Mouse (Mus musculus) lung, embryonic 16.5 days (tissue): ENCODE data around the gene Atp1b3. TPM values are rescaled to one million over a fixed set of nuclear protein-coding genes. Genes with fewer than 3 reads are reported as not detected.
A peak's percentile ranks its signal among the peaks of the same experiment; 100 is the strongest.

Source experiments
- ATAC-seq: fragments of 200-750 bp; cut with Nextera tagmentation; 2 replicates; pipeline ENCODE4 v1.8.0; 2017; ENCODE audit warnings: low read depth, mild to moderate bottlenecking, moderate library complexity
- H3K27ac ChIP-seq: fragments of 300-500 bp; sonication (generic); 2 replicates; pipeline ENCODE4 v1.5.1; 2014; ENCODE audit warnings: mild to moderate bottlenecking, control low read depth, low read length
- H3K27me3 ChIP-seq: fragments of 300-500 bp; sonication (generic); 2 replicates; pipeline ENCODE4 v1.6.1; 2014; ENCODE audit warnings: low read depth, low read length, mixed read lengths; ENCODE audit not compliant: control insufficient read depth, insufficient read depth
- H3K36me3 ChIP-seq: fragments of 300-500 bp; sonication (generic); 2 replicates; pipeline ENCODE4 v1.6.1; 2014; ENCODE audit warnings: low read length; ENCODE audit not compliant: control insufficient read depth, insufficient read depth
- H3K4me1 ChIP-seq: fragments of 300-500 bp; sonication (generic); replicated peaks from 2 replicates; pipeline ENCODE4 v1.6.1; 2014; ENCODE audit warnings: low read length, mixed read lengths; ENCODE audit not compliant: control insufficient read depth, insufficient read depth
- H3K4me2 ChIP-seq: fragments of 300-500 bp; sonication (generic); 2 replicates; pipeline ENCODE4 v1.6.1; 2014; ENCODE audit warnings: low read depth, low read length, control low read depth
- H3K4me3 ChIP-seq: fragments of 300-500 bp; sonication (generic); 2 replicates; pipeline ENCODE4 v1.5.1; 2014; ENCODE audit warnings: mild to moderate bottlenecking, low read length, control low read depth
- H3K9ac ChIP-seq: fragments of 300-500 bp; sonication (generic); 2 replicates; pipeline ENCODE4 v1.6.1; 2014; ENCODE audit warnings: low read length, control low read depth
- H3K9me3 ChIP-seq: fragments of 300-500 bp; sonication (generic); 2 replicates; pipeline ENCODE4 v1.6.1; 2016; ENCODE audit warnings: low read length; ENCODE audit not compliant: control insufficient read depth
- WGBS: fragments of 180-500 bp; shearing (Covaris S2); extraction: QIAGEN DNeasy Blood & Tissue Kit; methylation state at CpG from one replicate; pipeline ENCODE4 v1.1.7; 2014; 5-methylcytosine and 5-hydroxymethylcytosine counted together
- polyA plus RNA-seq: library from polyadenylated mRNA; unstranded; fragments of >200 nt; fragmentation: Nextera tagmentation; extraction: Ambion mirVana; gene quantifications from 2 replicates; pipeline ENCODE4 v1.2.1, GENCODE M21; 2015

Gene Atp1b3
- polyA plus RNA-seq, 1 experiment from 2014 or later, result 188 TPM

DNA sequence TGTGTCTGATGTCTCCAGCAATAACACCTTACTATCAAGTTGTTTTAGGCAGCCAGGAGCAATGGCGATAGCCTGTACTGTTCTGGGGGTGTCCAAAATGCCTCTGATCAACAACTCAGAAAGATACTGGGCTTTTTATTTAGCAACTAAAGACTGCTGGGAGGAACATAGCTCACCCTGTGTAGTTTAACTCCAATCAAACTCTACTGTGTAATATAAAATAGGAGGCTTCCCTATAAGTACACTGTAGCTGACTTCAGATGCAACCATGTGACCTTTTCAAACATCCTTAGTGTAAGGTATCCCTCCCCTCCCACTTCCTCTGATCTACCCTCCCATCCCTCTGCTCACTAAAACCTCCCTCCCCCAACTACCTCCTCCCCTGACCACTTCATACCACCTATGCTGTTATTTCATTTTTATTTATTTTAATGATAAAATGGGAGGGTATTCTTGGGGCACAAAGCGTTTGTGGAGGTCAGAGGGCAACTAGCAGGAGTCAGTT is 29.5 kb upstream of the Atp1b3 start:
- ATAC-seq, result no peak
- Histone ChIP-seq H3K9ac (no peak overlapping the region), H3K27ac (no peak overlapping the region), H3K4me2 (no peak overlapping the region), H3K27me3 (no peaks in the 10 kb centered on the region), H3K4me1 (peaks cover 9% of the 10 kb centered on the region), H3K36me3 (no peaks in the 10 kb centered on the region), H3K4me3 (no peak overlapping the region), H3K9me3 (no peaks in the 10 kb centered on the region)
- 61% methylated on average over 2 of the region's 2 CpGs for WGBS

GRCm38 (mm10) chr9:96393112-96393511 is 28.9 kb upstream of the Atp1b3 start:
- Histone ChIP-seq H3K9ac (no peak overlapping the region), H3K27ac (no peak overlapping the region), H3K4me3 (no peak overlapping the region), H3K9me3 (no peaks in the 10 kb centered on the region), H3K27me3 (no peaks in the 10 kb centered on the region), H3K4me1 (peaks cover 5% of the 10 kb centered on the region), H3K4me2 (no peak overlapping the region), H3K36me3 (no peaks in the 10 kb centered on the region)
- no peak for ATAC-seq
- 77% methylated on average over 5 of the region's 5 CpGs for WGBS

- H3K36me3 ChIP-seq, result no peaks in the 10 kb centered on the region
- H3K4me1 ChIP-seq, result no peaks in the 10 kb centered on the region; the same call in 1 of the 2 replicates
- H3K4me3 ChIP-seq, result no peak overlapping the region
- 92% methylated on average over 1 of the region's 1 CpGs for WGBS
- no peak overlapping the region for H3K9ac ChIP-seq
- H3K4me2 ChIP-seq, result no peak overlapping the region
- no peaks in the 10 kb centered on the region for H3K27me3 ChIP-seq
- H3K9me3 ChIP-seq, result no peaks in the 10 kb centered on the region
- no peak overlapping the region for H3K27ac ChIP-seq
- no peak for ATAC-seq
These were observed 27.7 kb upstream of the Atp1b3 start for GRCm38 (mm10) chr9:96391921-96392320.

DNA sequence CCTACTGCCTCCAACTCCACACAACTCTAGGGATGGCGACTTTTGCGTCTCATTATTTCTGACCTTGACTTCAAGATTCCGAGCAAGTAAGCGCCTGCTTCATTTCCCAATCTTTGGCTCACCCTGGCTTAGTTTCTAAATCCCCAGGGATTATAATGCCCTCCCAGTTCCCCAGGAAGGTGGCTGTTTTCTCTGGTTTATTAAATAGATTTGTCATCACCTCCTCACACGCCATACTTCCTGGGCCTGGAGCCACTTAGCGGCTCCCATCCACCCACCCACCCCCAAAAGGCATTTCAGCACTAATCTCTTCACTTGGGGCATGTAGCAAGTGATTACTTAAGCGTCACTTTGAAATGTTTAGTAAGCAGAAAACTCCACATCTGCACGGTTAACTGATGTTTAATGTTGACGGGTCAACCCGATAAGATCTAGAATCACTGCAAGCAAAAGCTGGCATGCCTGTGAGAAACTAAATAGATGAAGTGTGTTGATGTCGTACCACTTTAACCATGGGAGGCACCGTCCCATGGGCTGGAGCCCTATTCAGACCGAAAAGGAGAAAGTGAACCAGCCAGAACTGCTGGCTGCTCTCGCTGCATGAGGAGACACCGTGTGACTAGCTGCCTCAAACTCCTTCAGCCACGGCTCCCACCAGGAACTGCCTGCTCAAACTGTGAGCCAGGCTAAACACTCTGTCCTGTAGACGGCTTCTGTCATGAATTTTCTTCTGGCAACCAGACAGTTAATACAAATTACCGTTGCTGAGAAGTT is 19.7 kb upstream of the Atp1b3 start:
- Histone ChIP-seq H3K27ac (no peak overlapping the region), H3K4me3 (no peak overlapping the region), H3K4me2 (no peak overlapping the region), H3K27me3 (no peaks in the 10 kb centered on the region), H3K9ac (no peak overlapping the region), H3K4me1 (peaks cover 22% of the 10 kb centered on the region), H3K9me3 (no peaks in the 10 kb centered on the region), H3K36me3 (no peaks in the 10 kb centered on the region)
- peak; percentile 40 for ATAC-seq
- WGBS, result 26% methylated on average over 18 of the region's 18 CpGs

- Histone ChIP-seq H3K36me3 (no peaks in the 10 kb centered on the region), H3K9me3 (no peaks in the 10 kb centered on the region), H3K27ac (no peak overlapping the region), H3K9ac (no peak overlapping the region), H3K4me1 (peaks cover 22% of the 10 kb centered on the region), H3K27me3 (no peaks in the 10 kb centered on the region), H3K4me3 (no peak overlapping the region), H3K4me2 (no peak overlapping the region)
- ATAC-seq, result no peak
- 51% methylated on average over 4 of the region's 4 CpGs for WGBS
These were observed 18.5 kb upstream of the Atp1b3 start for GRCm38 (mm10) chr9:96382756-96383155.

DNA sequence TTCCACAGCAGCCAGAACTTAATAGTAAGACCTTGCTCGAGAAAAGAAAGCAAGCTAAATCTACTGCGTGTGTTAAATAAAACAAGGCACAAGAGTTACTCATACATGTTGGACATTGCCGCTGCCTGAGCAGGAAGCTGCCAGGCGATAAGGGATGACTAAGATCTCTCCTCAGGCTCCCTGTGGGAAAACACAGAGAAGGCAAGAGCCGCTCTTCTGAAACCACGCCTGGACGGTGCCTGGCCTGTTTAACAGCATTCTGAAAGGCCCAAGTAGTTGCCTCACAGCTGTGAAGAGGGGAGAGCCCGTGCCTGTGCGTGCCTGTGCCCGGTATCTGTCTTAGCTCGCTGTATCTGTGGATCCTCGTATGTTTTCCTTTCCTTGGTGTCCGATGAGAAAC is 17.2 kb upstream of the Atp1b3 start:
- H3K4me1 ChIP-seq, result peaks cover 22% of the 10 kb centered on the region
- no peak overlapping the region for H3K9ac ChIP-seq
- no peaks in the 10 kb centered on the region for H3K27me3 ChIP-seq
- no peaks in the 10 kb centered on the region for H3K9me3 ChIP-seq
- peak; percentile 83 for ATAC-seq
- peak overlapping the region; percentile 63 for H3K27ac ChIP-seq
- H3K4me3 ChIP-seq, result no peak overlapping the region
- 0 out of 2 replicates have a peak overlapping the region, but pooled peaks have one; percentile 12 for H3K4me2 ChIP-seq
- 30% methylated on average over 13 of the region's 13 CpGs for WGBS
- H3K36me3 ChIP-seq, result no peaks in the 10 kb centered on the region

GRCm38 (mm10) chr9:96379551-96379950 is 15.3 kb upstream of the Atp1b3 start:
- no peaks in the 10 kb centered on the region for H3K9me3 ChIP-seq
- H3K27ac ChIP-seq, result no peak overlapping the region
- H3K36me3 ChIP-seq, result no peaks in the 10 kb centered on the region
- no peak overlapping the region for H3K4me3 ChIP-seq
- WGBS, result 56% methylated on average over 7 of the region's 7 CpGs
- ATAC-seq, result no peak
- H3K4me1 ChIP-seq, result peaks cover 14% of the 10 kb centered on the region
- no peak overlapping the region for H3K9ac ChIP-seq
- H3K4me2 ChIP-seq, result no peak overlapping the region
- H3K27me3 ChIP-seq, result no peaks in the 10 kb centered on the region

DNA sequence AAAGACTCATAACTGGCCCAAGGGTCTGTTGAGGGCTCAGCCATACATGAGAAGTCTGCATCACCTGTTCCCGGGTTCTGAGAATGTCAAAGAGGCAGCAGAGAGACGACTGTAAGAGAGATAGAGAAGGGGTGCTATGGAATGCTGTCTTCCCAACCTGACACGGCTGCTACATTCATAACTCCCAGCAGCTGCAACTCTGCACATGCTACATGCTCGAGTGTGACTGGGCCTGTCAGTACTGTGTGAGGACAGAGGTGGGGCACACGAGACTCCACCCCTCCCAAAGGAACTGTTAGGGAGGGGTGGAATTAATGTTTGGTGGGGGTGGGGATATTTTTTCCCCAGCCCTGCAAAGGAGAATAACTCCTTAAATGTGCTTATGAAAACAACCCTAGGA is 14.5 kb upstream of the Atp1b3 start:
- no peaks in the 10 kb centered on the region for H3K36me3 ChIP-seq
- no peak overlapping the region for H3K27ac ChIP-seq
- no peaks in the 10 kb centered on the region for H3K27me3 ChIP-seq
- 46% methylated on average over 5 of the region's 5 CpGs for WGBS
- no peak overlapping the region for H3K4me2 ChIP-seq
- peaks cover 14% of the 10 kb centered on the region for H3K4me1 ChIP-seq
- no peaks in the 10 kb centered on the region for H3K9me3 ChIP-seq
- no peak overlapping the region for H3K4me3 ChIP-seq
- H3K9ac ChIP-seq, result no peak overlapping the region
- no peak for ATAC-seq

- WGBS, result 90% methylated on average over 1 of the region's 1 CpGs
- Histone ChIP-seq H3K4me1 (peaks cover 12% of the 10 kb centered on the region), H3K9ac (no peak overlapping the region), H3K4me3 (no peak overlapping the region), H3K9me3 (no peaks in the 10 kb centered on the region), H3K27ac (no peak overlapping the region), H3K27me3 (no peaks in the 10 kb centered on the region), H3K4me2 (no peak overlapping the region), H3K36me3 (no peaks in the 10 kb centered on the region)
- ATAC-seq, result no peak
These were observed 12.9 kb upstream of the Atp1b3 start for GRCm38 (mm10) chr9:96377096-96377495.
